Mouse (Mus musculus) neural tube, embryonic 15.5 days (tissue): ENCODE results near the gene Spef2. TPM values are rescaled to one million over a fixed set of nuclear protein-coding genes. Genes with fewer than 3 reads are reported as not detected.

Experiments
- polyA plus RNA-seq: library from polyadenylated mRNA; unstranded; fragments of >200 nt; fragmentation: Nextera tagmentation; extraction: Ambion mirVana; gene quantifications from 2 replicates; pipeline ENCODE4 v1.2.1, GENCODE M21; 2015

The Spef2 gene
- polyA plus RNA-seq, 1 experiment from 2014 or later = 1.0 TPM

Other genes starting within 250 kb of the Spef2 start
- 0.04 and 4.3 TPM in 2 replicates for gene Il7r, start 218.7 kb downstream of the Spef2 start, polyA plus RNA-seq